Mouse (Mus musculus): Measurements from ENCODE around the gene Nmnat2.

DNA sequence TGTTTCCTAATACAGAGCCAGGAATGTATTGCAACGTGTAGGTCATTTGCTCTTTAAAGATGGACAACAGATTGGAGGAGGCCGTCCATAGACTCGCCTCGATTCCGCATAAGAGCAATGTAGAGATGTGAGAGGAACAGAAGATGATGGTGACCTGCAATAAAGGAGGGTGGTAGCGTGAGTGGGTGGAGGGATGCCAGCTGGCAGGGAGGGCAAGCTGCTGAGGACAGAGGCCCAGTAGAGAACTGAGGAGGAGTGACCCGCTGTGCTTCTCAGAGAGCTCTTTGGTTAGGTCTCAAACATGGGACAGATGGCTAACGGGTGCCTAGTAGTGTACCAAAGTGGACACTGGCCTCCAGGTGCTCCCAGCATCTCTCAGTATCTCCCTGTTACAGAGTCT is 23.9 kb downstream of the Nmnat2 start:
- no peak for TF ChIP-seq POLR2A (IDR thresholded peaks at IDR 0.05; ENCODE audit: low read depth, low read length)
- TF ChIP-seq CTCF (IDR thresholded peaks at IDR 0.05; ENCODE audit: extremely low read depth, insufficient read depth, insufficient read length, insufficient replicate concordance), result no peak

Data from spleen, adult 2 months (tissue).